Mouse (Mus musculus): ENCODE measurements at regions not wholly inside any gene's neighbourhood (a gene's known extent, or its start where the extent isn't known, plus 50 kb on each side); places are given as distances from the start of the nearest gene placed in this dataset.
A peak's percentile ranks its signal among the peaks of the same experiment; 100 is the strongest.

DNA sequence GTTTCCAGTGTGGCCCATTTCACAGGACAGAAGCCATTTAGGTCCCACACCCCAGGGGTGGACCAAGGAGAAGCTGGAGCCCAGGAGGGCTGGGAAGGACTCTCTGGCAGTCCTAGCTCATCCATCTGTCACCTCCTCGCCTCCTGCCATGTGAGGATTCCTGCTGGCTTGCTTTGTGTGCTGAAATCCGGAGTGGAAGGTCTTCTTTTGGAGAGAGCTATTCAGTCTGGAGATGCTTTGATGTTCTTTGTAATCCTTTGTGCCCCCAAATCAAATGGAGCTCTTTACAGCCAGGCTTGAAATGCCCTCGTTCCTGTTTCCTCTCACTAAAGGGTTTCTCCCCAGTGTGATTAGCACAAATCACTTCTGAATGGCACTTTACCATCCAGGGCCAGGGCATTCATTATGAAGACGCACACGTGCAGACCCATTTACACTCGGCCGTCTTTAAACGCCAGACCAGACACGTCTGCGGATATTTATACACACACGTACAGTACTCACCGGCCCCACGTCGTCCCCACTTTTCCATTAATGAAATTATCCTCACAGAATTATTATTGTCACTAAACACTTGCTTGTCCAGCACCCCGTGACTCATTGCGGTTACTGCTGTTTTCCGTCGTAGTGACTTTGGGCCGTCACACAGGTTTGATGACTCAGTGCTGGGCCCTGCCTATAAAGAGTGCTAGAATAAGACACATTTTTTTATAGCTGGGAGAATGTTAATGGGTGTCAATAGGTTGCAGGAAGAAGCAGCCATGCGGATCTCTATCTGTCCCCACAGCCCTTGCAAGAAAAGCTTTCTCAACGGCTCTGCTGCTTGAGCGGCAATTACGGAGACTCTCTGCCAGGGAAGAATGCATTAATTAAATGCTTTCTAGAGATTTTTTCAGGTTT, 356.0 kb upstream of the Kcnab2 start:
- DNase-seq: no peak

GRCm38 (mm10) chr4:152832757-152833363, 355.2 kb upstream of the Kcnab2 start:
- DNase-seq: no peak

DNA sequence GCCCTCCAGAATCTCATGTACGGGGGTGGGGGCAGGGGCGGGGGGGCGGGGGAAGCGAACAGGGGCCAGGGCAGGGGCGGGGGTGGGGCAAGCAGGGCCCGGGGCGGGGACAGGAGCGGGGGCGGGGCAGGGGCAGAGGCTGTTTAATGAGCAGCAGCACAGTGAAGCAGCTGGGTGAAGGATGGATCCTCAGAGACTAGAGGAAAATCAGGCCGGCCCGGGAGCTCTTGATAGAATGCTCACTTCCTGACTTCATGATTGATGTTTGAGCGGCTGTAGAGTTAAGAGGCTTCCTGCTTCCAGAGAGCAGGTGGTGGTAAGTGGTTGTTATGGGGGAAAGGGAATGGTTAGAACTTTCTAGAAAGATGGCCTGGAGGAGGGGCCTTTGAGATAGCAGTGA, 347.5 kb upstream of the Kcnab2 start:
- DNase-seq: no peak

DNA sequence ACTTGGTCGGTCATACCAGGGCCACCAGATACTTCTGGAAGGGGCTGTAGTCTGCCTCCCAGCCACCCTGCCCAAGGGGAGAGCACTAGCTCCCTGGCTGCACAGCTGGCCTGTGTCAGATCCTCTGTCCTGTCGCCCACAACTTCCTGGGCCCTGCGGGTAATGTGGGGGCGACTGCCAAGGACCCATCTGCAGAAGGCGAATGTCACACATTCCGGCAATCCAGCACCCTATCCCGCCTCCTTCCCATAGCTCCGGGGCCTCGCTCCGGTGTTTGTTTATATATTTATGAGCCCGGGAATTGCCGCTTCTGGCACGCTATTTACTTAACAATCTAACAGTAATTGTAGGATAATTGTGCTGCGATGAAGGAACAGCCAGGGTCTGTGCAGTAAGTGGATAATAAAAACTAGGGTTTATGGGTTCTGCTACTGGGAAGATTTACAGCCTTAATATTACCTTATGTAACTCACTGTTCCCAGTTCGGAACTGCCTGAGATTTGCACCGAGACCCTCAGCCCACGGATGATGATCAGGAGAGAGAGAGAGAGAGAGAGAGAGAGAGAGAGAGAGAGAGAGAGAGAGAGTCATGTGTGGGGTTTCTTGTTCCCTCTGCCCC, 338.6 kb upstream of the Kcnab2 start:
- no peak for DNase-seq

DNA sequence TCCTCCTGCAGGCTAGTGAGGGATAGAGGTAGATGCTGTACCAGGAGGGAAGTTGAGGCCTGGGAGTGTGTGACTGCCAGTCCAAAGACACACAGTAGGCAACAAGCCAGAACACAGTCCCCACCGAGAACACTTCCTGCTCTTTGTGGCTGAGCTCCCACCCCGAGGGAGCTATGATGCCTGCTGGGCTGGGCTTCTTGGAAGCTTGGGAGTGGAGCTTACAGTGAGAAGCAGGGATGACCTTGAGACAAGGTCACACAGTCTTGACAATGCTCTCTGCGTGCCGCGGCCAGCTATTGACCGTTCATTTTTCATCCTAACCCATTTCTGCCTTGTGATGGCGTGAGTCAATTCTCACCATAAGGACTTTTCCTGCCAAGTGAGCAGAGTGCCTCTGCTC, 328.9 kb upstream of the Kcnab2 start:
- no peak for DNase-seq

DNA sequence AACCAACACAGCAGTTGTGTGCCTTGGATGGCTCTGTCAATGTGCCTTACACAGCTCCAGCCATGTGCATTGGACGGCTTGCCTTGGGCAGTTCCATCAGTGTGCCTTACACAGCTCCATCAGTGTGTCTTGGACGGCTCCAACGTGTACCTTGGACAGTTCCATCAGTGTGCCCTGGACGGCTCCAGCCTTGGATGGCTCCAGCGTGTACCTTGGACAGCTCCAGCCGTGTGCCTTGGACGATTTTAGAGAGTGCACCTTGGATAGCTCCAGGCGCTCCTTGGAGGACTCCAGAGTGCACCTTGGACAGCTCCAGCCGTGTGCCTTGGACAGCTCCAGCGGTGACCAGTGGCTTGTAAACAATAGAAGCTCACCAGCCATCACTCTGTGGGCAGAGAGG, 321.7 kb upstream of the Kcnab2 start:
- DNase-seq: peak; percentile 31

GRCm38 (mm10) chr4:152788431-152788830, 310.8 kb upstream of the Kcnab2 start:
- no peak for DNase-seq

GRCm38 (mm10) chr4:152784972-152785371, 307.3 kb upstream of the Kcnab2 start:
- DNase-seq: no peak

GRCm38 (mm10) chr4:152779526-152779925, 301.9 kb upstream of the Kcnab2 start:
- no peak for DNase-seq

GRCm38 (mm10) chr4:152775801-152776200, 298.1 kb upstream of the Kcnab2 start:
- peak; percentile 30 for DNase-seq

- DNase-seq: no peak
Measured at GRCm38 (mm10) chr4:152771386-152771785, 293.7 kb upstream of the Kcnab2 start.

DNA sequence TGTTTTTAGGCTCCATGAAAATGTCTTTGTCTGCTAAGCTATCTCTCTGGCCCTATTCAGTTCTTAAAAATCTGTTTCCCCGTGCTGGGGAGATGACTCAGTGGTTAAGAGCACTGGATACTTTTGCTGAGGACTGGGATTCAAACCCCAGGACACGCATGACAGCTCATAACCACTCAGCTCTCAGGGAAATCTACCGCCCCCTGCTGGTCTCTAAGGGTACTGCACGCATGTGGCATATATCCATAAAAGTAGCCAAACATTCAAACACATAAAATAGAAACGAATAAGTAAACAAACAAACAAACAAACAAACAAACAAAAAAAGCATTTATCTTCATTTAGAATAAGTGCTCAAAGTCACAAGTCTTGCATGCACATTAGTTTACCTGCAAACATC, 289.7 kb upstream of the Kcnab2 start:
- DNase-seq: no peak

GRCm38 (mm10) chr4:152763116-152763515, 285.4 kb upstream of the Kcnab2 start:
- DNase-seq: no peak

DNA sequence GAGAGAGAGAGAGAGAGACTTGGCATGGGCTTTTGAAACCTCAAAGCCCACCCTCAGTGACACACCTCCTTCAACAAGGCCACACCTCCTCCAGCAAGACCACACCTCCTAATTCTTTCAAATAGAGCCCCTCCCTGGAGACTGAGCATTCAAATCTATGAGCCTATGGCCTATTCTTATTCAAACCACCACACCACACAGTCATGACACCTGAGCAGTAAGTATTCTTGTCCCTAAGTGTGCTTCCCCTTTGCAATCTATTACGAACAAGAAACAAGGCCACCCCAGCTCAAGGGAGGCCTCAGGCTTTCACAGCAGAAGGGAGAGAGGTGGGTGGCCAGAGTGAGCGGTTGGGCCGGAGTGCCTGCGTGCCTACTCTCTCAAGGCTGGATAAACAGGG, 284.9 kb upstream of the Kcnab2 start:
- DNase-seq: no peak

GRCm38 (mm10) chr4:152757191-152757590, 279.5 kb upstream of the Kcnab2 start:
- DNase-seq: no peak

DNA sequence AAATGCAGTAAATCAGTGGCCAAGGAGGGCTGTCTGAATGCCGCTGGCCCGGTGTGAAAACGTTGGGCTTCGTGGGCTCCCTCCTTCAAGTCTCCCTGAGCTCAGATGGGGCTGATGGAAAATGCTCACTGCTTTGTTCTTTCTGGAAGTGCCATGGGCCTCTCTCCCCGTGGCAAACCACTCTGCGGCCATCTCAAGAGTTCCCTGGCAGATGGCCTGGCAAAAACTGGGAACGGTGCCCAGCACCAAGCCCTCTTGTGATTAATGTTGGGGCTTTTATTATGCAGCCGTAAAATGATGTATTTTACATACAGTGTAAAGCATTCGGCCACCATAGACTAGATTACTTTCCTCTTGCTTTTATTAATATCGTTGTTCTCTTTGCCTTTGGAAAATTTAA, 278.9 kb upstream of the Kcnab2 start:
- DNase-seq: peak; percentile 23

- DNase-seq: no peak
Measured at GRCm38 (mm10) chr4:152755756-152756155, 278.1 kb upstream of the Kcnab2 start.

DNA sequence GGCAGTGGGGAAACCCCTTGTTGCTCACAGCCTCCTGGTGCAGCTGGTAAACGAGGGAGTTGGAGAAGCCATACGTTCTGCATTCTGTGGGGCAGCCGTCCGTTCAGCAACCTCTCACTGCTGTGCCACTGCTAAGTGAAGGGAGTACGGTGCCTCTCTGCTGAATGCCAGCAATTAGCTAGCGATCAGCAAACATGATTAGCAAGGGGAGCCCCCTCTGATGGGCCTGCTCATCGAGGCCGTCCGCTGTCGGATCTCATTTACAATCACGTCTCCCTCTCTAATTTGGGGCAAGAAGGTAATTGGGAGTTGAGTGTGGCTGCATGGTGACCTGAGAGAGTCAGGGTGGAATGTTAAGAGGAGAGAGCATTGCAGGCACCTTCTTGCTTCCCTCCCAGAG, 266.7 kb upstream of the Kcnab2 start:
- no peak for DNase-seq

DNA sequence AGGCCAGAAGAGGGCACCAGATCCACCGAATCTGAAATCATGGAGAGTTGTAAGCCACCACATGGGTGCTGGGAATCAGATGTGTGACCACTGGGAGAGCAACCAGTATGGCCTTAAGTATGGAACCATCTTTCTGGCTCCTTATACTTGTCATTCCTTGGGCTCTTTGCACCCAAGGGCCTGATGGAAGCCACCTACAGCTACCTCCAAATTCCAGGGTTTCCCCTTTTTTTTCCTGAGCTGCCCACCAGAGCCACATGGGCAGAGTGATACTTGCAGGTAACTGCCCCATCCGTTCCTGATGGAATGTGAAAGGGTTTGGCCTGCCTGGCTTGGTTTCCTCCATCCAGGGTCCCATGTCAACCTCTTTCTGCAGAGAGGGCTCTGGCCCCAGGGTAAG, 255.3 kb upstream of the Kcnab2 start:
- DNase-seq: no peak

- DNase-seq: no peak
Measured at GRCm38 (mm10) chr4:152731988-152732387, 254.3 kb upstream of the Kcnab2 start.

DNA sequence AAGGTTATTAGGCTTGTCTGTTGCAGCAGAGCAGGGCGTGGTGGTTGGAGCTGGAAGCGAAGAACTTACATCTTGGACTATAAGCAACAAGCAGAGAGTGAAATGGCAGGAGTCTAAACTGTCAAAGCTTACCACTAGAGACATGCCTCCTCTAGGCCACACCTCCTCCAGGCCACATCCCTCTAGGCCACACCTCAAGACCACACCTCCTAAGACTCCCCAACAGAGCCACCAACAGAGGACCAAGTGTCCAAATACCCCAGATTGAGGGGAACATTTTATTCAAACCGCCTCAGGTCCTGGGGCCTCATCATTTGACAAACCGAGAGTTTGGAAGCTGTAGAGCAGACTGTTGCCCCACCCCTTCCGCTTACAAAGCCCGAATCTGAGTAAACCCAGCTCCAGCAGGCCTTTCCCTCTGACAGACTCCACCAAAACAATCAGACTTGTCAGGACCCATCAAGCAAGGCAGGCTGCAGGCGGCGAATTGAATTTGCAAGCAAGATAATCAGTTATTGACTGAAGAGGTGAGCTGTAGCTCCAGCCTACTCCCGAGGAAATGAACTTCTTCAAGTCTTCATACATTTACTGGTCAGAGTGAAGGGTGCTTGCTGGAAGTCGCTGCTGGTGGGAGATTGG, 253.5 kb upstream of the Kcnab2 start:
- no peak for DNase-seq

DNA sequence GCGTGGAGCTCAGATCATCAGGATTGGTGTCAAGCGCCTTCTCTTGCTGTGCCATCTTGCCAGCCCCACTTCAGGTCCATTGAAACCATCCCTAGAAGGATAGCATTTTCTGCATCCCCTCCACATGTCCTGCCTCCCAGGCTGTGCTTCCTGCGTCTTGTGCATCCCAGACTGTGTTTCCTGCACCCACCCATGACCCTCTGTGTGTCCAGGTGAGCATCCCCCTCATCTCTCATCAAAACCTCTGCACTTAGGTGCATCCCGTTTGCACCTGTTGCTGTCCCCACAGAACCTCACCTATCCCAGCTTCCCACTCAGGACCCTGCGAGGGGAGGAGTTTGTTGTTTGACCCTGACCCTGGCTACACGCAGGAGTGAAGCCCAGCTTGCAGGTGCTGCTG, 251.8 kb upstream of the Kcnab2 start:
- DNase-seq: no peak

GRCm38 (mm10) chr4:152725881-152726280, 248.2 kb upstream of the Kcnab2 start:
- no peak for DNase-seq
